Mouse (Mus musculus): ENCODE measurements at regions not wholly inside any gene's neighbourhood (a gene's known extent, or its start where the extent isn't known, plus 50 kb on each side); places are given as distances from the start of the nearest gene placed in this dataset.
A peak's percentile ranks its signal among the peaks of the same experiment; 100 is the strongest.

DNA sequence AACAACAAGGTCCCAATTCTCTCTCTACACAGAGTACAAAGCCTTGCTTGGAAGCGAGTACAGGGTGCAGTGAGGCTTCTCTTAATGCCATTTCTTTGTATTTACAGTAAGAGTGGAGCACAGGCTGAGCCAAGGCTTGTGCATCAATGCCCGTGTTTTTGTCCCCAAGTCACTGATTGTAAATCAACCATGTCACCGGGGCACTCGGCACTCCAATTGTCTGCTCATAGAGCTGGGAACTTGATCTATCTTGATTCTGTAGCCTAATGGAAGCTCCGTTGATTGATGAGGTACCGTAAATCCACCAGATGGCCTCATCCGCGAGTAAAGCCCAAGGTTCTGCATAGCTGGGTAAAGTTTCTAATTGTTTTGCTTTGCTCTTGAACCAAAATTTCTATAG is 152.1 kb upstream of the Fam98a start:
- no peaks in the 10 kb centered on the region for H3K27me3 ChIP-seq
- no peak overlapping the region for H3K4me3 ChIP-seq
- no peak overlapping the region for H3K9ac ChIP-seq
- peaks cover 8% of the 10 kb centered on the region for H3K4me1 ChIP-seq (replicated peaks)
- H3K4me2 ChIP-seq, result 0 out of 2 replicates have a peak overlapping the region, but pooled peaks have one; percentile 11
- WGBS, result 9% methylated on average over 8 of the region's 8 CpGs
- no peaks in the 10 kb centered on the region for H3K36me3 ChIP-seq
- no peaks in the 10 kb centered on the region for H3K9me3 ChIP-seq
- H3K27ac ChIP-seq (replicated peaks), result no peak overlapping the region
- peak; percentile 87 for ATAC-seq (ENCODE audit: low read depth)

- H3K4me3 ChIP-seq, result no peak overlapping the region
- H3K27me3 ChIP-seq, result no peaks in the 10 kb centered on the region
- ATAC-seq (ENCODE audit: low read depth), result no peak
- H3K27ac ChIP-seq (replicated peaks), result no peak overlapping the region
- no peak overlapping the region for H3K9ac ChIP-seq
- H3K36me3 ChIP-seq, result no peaks in the 10 kb centered on the region
- no peak overlapping the region for H3K4me2 ChIP-seq
- H3K4me1 ChIP-seq (replicated peaks), result no peaks in the 10 kb centered on the region
- WGBS, result 93% methylated on average over 3 of the region's 3 CpGs
- H3K9me3 ChIP-seq, result no peaks in the 10 kb centered on the region
These were observed 145.0 kb upstream of the Fam98a start for GRCm38 (mm10) chr17:75696729-75697103.

- ATAC-seq (ENCODE audit: low read depth), result peak; percentile 53; the same call in 1 of the 2 replicates
- H3K27ac ChIP-seq (replicated peaks), result no peak overlapping the region
These were observed 144.5 kb upstream of the Fam98a start for GRCm38 (mm10) chr17:75696103-75696728.

GRCm38 (mm10) chr17:75685927-75686326 is 134.2 kb upstream of the Fam98a start:
- ATAC-seq (ENCODE audit: low read depth), result no peak
- no peaks in the 10 kb centered on the region; the same call in 1 of the 2 replicates for H3K9me3 ChIP-seq
- H3K9ac ChIP-seq, result no peak overlapping the region
- no peaks in the 10 kb centered on the region for H3K4me1 ChIP-seq (replicated peaks)
- no peak overlapping the region for H3K4me2 ChIP-seq
- no peak overlapping the region for H3K27ac ChIP-seq (replicated peaks)
- no peaks in the 10 kb centered on the region for H3K36me3 ChIP-seq
- no peaks in the 10 kb centered on the region for H3K27me3 ChIP-seq
- H3K4me3 ChIP-seq, result no peak overlapping the region

More at GRCm38 (mm10) chr17:75696103-75696728, 144.5 kb upstream of the Fam98a start:
- Histone ChIP-seq H3K9me3 (no peaks in the 10 kb centered on the region), H3K27me3 (no peaks in the 10 kb centered on the region), H3K4me1 (replicated peaks) (no peaks in the 10 kb centered on the region), H3K36me3 (no peaks in the 10 kb centered on the region), H3K9ac (no peak overlapping the region), H3K4me2 (no peak overlapping the region), H3K4me3 (no peak overlapping the region)
- WGBS, result 65% methylated on average over 5 of the region's 5 CpGs

DNA sequence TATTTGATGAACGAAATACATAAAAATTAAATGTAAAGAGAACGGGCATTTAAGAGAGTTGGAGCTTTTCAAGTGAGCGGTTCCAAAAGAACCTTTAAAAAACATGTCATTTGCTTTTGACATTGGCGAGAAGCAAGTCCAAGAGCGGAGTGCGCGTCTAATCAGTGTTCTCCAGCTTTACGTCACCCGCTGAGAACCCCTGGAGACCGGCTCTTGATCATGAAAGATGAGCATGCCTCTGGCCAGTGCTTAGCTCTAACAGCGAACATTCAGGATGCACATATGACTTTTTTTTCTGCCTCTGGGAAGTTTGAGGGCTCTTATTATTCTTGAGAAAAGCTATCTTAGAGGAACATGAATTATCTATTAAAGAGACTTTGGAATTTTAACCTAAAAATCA is 95.2 kb upstream of the Fam98a start:
- Histone ChIP-seq H3K27ac (replicated peaks) (no peak overlapping the region), H3K4me2 (no peak overlapping the region), H3K4me3 (no peak overlapping the region), H3K9me3 (no peaks in the 10 kb centered on the region), H3K36me3 (no peaks in the 10 kb centered on the region), H3K9ac (no peak overlapping the region), H3K4me1 (replicated peaks) (0 out of 2 replicates have a peak, but pooled peaks cover 2% of the 10 kb centered on the region), H3K27me3 (no peaks in the 10 kb centered on the region)
- no peak for ATAC-seq (ENCODE audit: low read depth)
- 64% methylated on average over 11 of the region's 11 CpGs for WGBS

DNA sequence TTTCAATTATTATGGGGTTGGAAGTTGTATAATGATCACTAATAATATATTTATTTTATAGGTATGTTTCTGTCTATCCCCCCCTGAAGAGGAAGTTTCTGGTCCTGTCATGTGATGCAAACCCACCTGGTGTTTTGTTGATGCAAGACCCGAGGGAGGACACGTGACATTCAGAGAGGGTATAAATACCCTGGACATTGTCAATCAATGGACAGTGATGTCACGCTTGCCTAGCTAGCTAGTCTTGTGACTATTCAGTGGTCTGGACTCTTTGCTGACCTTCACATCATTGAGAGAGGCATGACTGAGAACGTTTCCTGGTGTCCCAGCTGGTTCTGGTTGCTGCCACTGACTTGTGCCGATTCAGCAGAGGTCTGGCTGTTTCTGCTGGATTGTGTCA is 93.0 kb upstream of the Fam98a start:
- H3K9ac ChIP-seq, result no peak overlapping the region
- no peaks in the 10 kb centered on the region for H3K9me3 ChIP-seq
- H3K27ac ChIP-seq (replicated peaks), result no peak overlapping the region
- no peaks in the 10 kb centered on the region for H3K27me3 ChIP-seq
- no peak for ATAC-seq (ENCODE audit: low read depth)
- H3K4me1 ChIP-seq (replicated peaks), result peaks cover 14% of the 10 kb centered on the region
- no peak overlapping the region for H3K4me2 ChIP-seq
- 87% methylated on average over 5 of the region's 5 CpGs for WGBS
- H3K4me3 ChIP-seq, result no peak overlapping the region
- H3K36me3 ChIP-seq, result no peaks in the 10 kb centered on the region

DNA sequence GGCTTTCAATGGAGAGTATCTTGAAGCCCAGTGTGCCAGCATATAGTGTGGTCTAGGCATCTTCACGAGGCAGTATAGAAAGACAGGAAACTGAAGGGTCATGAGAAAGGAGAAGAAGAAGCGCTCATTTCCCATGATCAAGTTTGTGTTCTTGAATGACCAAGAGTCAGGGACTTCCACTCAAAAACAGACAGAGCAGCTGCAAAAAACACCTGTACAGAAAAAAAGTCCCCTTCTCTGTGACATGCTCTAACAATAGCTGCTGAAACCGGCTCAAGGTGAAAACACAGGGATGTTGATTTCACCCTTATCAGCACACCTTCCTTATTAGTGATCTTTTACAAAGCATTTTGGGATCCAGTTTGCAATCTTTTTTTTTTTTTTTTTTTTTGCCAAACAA is 90.6 kb upstream of the Fam98a start:
- no peak overlapping the region for H3K4me2 ChIP-seq
- H3K27me3 ChIP-seq, result no peaks in the 10 kb centered on the region
- 89% methylated on average over 3 of the region's 3 CpGs for WGBS
- H3K9me3 ChIP-seq, result no peaks in the 10 kb centered on the region
- H3K4me3 ChIP-seq, result no peak overlapping the region
- peaks cover 14% of the 10 kb centered on the region for H3K4me1 ChIP-seq (replicated peaks)
- no peak for ATAC-seq (ENCODE audit: low read depth)
- H3K27ac ChIP-seq (replicated peaks), result no peak overlapping the region
- no peaks in the 10 kb centered on the region for H3K36me3 ChIP-seq
- no peak overlapping the region for H3K9ac ChIP-seq

- no peak overlapping the region for H3K4me3 ChIP-seq
- WGBS, result 34% methylated on average over 6 of the region's 6 CpGs
- H3K9me3 ChIP-seq, result no peaks in the 10 kb centered on the region
- ATAC-seq (ENCODE audit: low read depth), result no peak
- no peak overlapping the region for H3K27ac ChIP-seq (replicated peaks)
- no peak overlapping the region for H3K4me2 ChIP-seq
- no peaks in the 10 kb centered on the region for H3K27me3 ChIP-seq
- no peak overlapping the region for H3K9ac ChIP-seq
- H3K4me1 ChIP-seq (replicated peaks), result peaks cover 12% of the 10 kb centered on the region
- no peaks in the 10 kb centered on the region for H3K36me3 ChIP-seq
These were observed 89.3 kb upstream of the Fam98a start for GRCm38 (mm10) chr17:75641010-75641498.

- Histone ChIP-seq H3K4me2 (no peak overlapping the region), H3K27me3 (no peaks in the 10 kb centered on the region), H3K9ac (no peak overlapping the region), H3K4me1 (replicated peaks) (peaks cover 12% of the 10 kb centered on the region), H3K27ac (replicated peaks) (no peak overlapping the region), H3K4me3 (no peak overlapping the region), H3K9me3 (no peaks in the 10 kb centered on the region), H3K36me3 (no peaks in the 10 kb centered on the region)
- 55% methylated on average over 5 of the region's 5 CpGs for WGBS
- ATAC-seq (ENCODE audit: low read depth), result no peak
These were observed 88.8 kb upstream of the Fam98a start for GRCm38 (mm10) chr17:75640575-75640974.

- H3K4me2 ChIP-seq, result no peak overlapping the region
- no peak overlapping the region for H3K27ac ChIP-seq (replicated peaks)
- H3K9ac ChIP-seq, result no peak overlapping the region
- H3K9me3 ChIP-seq, result no peaks in the 10 kb centered on the region
- no peak overlapping the region for H3K4me3 ChIP-seq
- no peaks in the 10 kb centered on the region for H3K27me3 ChIP-seq
- ATAC-seq (ENCODE audit: low read depth), result no peak
- H3K4me1 ChIP-seq (replicated peaks), result no peaks in the 10 kb centered on the region
- no peaks in the 10 kb centered on the region for H3K36me3 ChIP-seq
- 74% methylated on average over 4 of the region's 4 CpGs for WGBS
These were observed 78.1 kb upstream of the Fam98a start for GRCm38 (mm10) chr17:75629857-75630256.

DNA sequence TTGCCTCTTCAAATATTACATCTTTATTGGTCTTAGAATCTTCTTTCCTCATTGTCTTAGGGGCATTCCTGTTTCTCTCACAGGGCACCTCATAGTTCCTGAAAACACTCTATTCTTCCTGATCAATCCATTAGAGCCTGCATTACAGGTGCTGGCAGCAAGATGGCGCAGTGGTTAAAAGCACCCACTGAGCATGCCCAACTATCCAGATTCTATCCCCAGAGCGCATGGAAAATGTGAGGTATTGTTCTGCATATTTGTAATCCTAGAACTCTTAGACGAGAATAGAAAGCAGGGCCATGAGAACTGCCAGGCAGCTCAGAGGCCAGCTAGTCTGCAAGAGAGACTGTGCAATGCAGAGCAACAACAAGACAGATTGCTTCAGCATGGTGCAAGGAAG is 67.7 kb upstream of the Fam98a start:
- Histone ChIP-seq H3K9ac (no peak overlapping the region), H3K4me2 (no peak overlapping the region)
- WGBS, result 69% methylated on average over 3 of the region's 3 CpGs

DNA sequence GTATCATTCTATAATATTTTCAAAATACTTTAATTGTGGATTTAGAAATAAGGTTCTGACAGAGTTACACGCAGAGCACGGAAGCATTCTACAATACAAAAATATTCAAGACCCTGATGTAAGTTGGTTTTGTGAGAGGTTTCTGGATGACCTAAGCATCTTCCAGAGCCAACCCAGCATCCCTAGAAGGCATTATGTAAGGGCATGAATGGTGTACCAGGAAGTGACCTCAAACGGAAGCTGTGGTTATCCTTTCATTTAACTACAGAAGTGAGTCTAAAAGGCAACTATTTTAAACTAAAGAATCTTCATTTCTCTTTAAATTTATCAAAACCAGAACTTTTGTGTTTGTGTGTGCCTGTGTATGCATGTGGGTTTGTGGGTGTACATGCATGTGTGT is 66.8 kb upstream of the Fam98a start:
- Histone ChIP-seq H3K36me3 (no peaks in the 10 kb centered on the region), H3K4me3 (no peak overlapping the region), H3K9ac (no peak overlapping the region), H3K4me2 (no peak overlapping the region), H3K9me3 (no peaks in the 10 kb centered on the region), H3K27me3 (no peaks in the 10 kb centered on the region), H3K27ac (replicated peaks) (no peak overlapping the region), H3K4me1 (replicated peaks) (no peaks in the 10 kb centered on the region)
- no peak for ATAC-seq (ENCODE audit: low read depth)
- WGBS, result 94% methylated on average over 3 of the region's 3 CpGs

More for the DNA sequence above, 67.7 kb upstream of the Fam98a start:
- H3K27ac ChIP-seq (replicated peaks), result no peak overlapping the region
- no peaks in the 10 kb centered on the region for H3K27me3 ChIP-seq
- no peak for ATAC-seq (ENCODE audit: low read depth)
- no peak overlapping the region for H3K4me3 ChIP-seq
- no peaks in the 10 kb centered on the region for H3K9me3 ChIP-seq
- no peaks in the 10 kb centered on the region for H3K36me3 ChIP-seq
- no peaks in the 10 kb centered on the region for H3K4me1 ChIP-seq (replicated peaks)

GRCm38 (mm10) chr17:75617280-75617679 is 65.5 kb upstream of the Fam98a start:
- H3K4me3 ChIP-seq, result no peak overlapping the region
- no peaks in the 10 kb centered on the region for H3K4me1 ChIP-seq (replicated peaks)
- H3K9ac ChIP-seq, result no peak overlapping the region
- 25% methylated on average over 6 of the region's 6 CpGs for WGBS
- H3K27ac ChIP-seq (replicated peaks), result no peak overlapping the region
- no peaks in the 10 kb centered on the region for H3K27me3 ChIP-seq
- H3K9me3 ChIP-seq, result no peaks in the 10 kb centered on the region
- H3K36me3 ChIP-seq, result no peaks in the 10 kb centered on the region
- H3K4me2 ChIP-seq, result no peak overlapping the region
- no peak for ATAC-seq (ENCODE audit: low read depth)

Data from neural tube, embryonic 13.5 days (tissue).